8 mouse cellular contexts compared by ENCODE assay signal in the genomic region with DNA sequence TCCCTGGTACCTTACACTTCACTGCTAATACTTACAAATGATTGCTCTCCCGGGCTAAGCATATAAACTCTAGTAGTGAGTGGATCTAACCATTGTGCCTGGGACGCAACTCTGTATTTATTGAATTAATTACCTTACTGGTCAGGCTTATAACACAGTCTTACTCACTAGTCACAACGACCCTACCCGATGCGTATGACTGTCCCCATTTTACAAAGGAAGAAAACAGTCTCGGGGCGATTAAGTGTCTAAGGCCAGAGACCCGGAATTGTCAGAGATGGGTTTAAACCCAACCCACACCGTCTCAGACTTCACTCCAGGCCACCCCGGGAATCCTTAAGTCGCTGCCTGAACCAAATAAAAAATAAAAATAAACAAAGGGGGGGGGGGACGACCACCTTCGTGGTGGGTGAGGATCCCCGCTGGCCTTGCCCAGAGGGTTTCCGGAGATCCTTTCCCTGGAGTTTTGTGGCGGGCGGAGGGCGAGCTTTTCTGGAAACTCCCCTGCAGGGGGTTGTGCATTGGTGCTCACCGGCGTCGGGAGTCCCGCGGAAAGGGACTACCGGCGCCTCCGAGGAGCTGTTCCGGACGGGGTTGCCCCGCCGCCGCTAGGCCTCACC. TPM values are rescaled to one million over a fixed set of nuclear protein-coding genes. Genes with fewer than 3 reads are reported as not detected.
A peak's percentile ranks its signal among the peaks of the same experiment; 100 is the strongest.
DNase-seq lines count a peak whose midpoint lies in the region; ATAC-seq and TF ChIP-seq lines count a peak whose summit lies in the region.

No protein-coding gene starts in this region.

- H3K27me3 ChIP-seq in heart, embryonic 15.5 days, result no peaks in the 10 kb centered on the region
- no peaks in the 10 kb centered on the region for H3K27me3 ChIP-seq in ES-Bruce4 (ENCODE audit: control insufficient read depth, insufficient read depth, low read length, poor library complexity, severe bottlenecking)
- H3K27me3 ChIP-seq in liver, embryonic 12.5 days (replicated peaks), result no peaks in the 10 kb centered on the region
- no peaks in the 10 kb centered on the region for H3K27me3 ChIP-seq in stomach, embryonic 14.5 days (ENCODE audit: control insufficient read depth, insufficient read depth, low read length)

- H3K9me3 ChIP-seq in heart, embryonic 15.5 days (replicated peaks), result no peaks in the 10 kb centered on the region
- H3K9me3 ChIP-seq in ES-Bruce4 (replicated peaks; ENCODE audit: control insufficient read depth, insufficient read depth, low read length, poor library complexity, severe bottlenecking), result no peaks in the 10 kb centered on the region
- H3K9me3 ChIP-seq in liver, embryonic 12.5 days (replicated peaks), result no peaks in the 10 kb centered on the region
- H3K9me3 ChIP-seq in stomach, embryonic 14.5 days (ENCODE audit: control insufficient read depth, low read depth, low read length), result no peaks in the 10 kb centered on the region

- H3K36me3 ChIP-seq in heart, embryonic 15.5 days, result peaks cover 25% of the 10 kb centered on the region
- H3K36me3 ChIP-seq in ES-Bruce4 (ENCODE audit: control insufficient read depth, insufficient read depth, low read length, poor library complexity, severe bottlenecking), result peaks cover 26% of the 10 kb centered on the region
- peaks cover 31% of the 10 kb centered on the region for H3K36me3 ChIP-seq in liver, embryonic 12.5 days
- peaks cover 31% of the 10 kb centered on the region for H3K36me3 ChIP-seq in stomach, embryonic 14.5 days (ENCODE audit: control insufficient read depth, insufficient read depth, low read length)

- WGBS in heart, embryonic 15.5 days, result under 1% methylated on average over 31 of the region's 31 CpGs
- under 1% methylated on average over 31 of the region's 31 CpGs for WGBS in liver, embryonic 12.5 days (ENCODE audit: insufficient replicate concordance)
- 0% methylated on average over 31 of the region's 31 CpGs for WGBS in stomach, embryonic 14.5 days

- peak; percentile 68; the same call in 1 of the 2 replicates for ATAC-seq in heart, embryonic 15.5 days (replicated peaks; ENCODE audit: insufficient number of reproducible peaks, insufficient read depth, low FRiP score, low read depth)
- ATAC-seq in erythroid progenitor cell, adult 5-6 weeks (replicated peaks; ENCODE audit: low FRiP score, poor library complexity, severe bottlenecking), result peak; percentile 33
- ATAC-seq in liver, embryonic 12.5 days, result peak; percentile 72
- no peak for ATAC-seq in stomach, embryonic 14.5 days (ENCODE audit: insufficient number of reproducible peaks, insufficient read depth, low FRiP score, low read depth)

- H3K4me3 ChIP-seq in heart, embryonic 15.5 days, result peak overlapping the region; percentile 78
- peak overlapping the region; percentile 94 for H3K4me3 ChIP-seq in ES-Bruce4 (ENCODE audit: low read depth, low read length)
- H3K4me3 ChIP-seq in liver, embryonic 12.5 days, result peak overlapping the region; percentile 92
- peak overlapping the region; percentile 89 for H3K4me3 ChIP-seq in stomach, embryonic 14.5 days (ENCODE audit: low read depth, low read length)

- peak overlapping the region; percentile 78 for H3K4me2 ChIP-seq in heart, embryonic 15.5 days
- peak overlapping the region; percentile 76 for H3K4me2 ChIP-seq in liver, embryonic 12.5 days
- peak overlapping the region; percentile 65 for H3K4me2 ChIP-seq in stomach, embryonic 14.5 days (replicated peaks; ENCODE audit: low read depth, low read length)

- no peak for TF ChIP-seq EP300 in ES-Bruce4 (IDR thresholded peaks at IDR 0.05; ENCODE audit: insufficient read depth, low read depth, low read length)

- H3K4me1 ChIP-seq in heart, embryonic 15.5 days (replicated peaks), result peaks cover 20% of the 10 kb centered on the region
- H3K4me1 ChIP-seq in ES-Bruce4 (ENCODE audit: control insufficient read depth, insufficient read depth, low read length), result peaks cover 2% of the 10 kb centered on the region
- H3K4me1 ChIP-seq in liver, embryonic 12.5 days, result peaks cover 45% of the 10 kb centered on the region
- H3K4me1 ChIP-seq in stomach, embryonic 14.5 days (ENCODE audit: control insufficient read depth, insufficient read depth, low read length), result peaks cover 11% of the 10 kb centered on the region

- peak overlapping the region; percentile 94 for H3K9ac ChIP-seq in heart, embryonic 15.5 days
- H3K9ac ChIP-seq in ES-Bruce4 (ENCODE audit: low read depth, poor library complexity, severe bottlenecking), result peak overlapping the region; percentile 98
- peak overlapping the region; percentile 98 for H3K9ac ChIP-seq in liver, embryonic 12.5 days
- peak overlapping the region; percentile 99 for H3K9ac ChIP-seq in stomach, embryonic 14.5 days (replicated peaks; ENCODE audit: low read depth, low read length)

- no peak for TF ChIP-seq CTCF in ES-Bruce4 (IDR thresholded peaks at IDR 0.05; ENCODE audit: low read depth, low read length)

- TF ChIP-seq POLR2A in ES-Bruce4 (IDR thresholded peaks at IDR 0.05; ENCODE audit: insufficient read depth, low read length), result no peak

- intact Hi-C loops in heart, postnatal 14 days (cut with DNase I), result no loop called here

- peak overlapping the region; percentile 94 for H3K27ac ChIP-seq in heart, embryonic 15.5 days
- H3K27ac ChIP-seq in ES-Bruce4 (ENCODE audit: insufficient read depth, low read length), result peak overlapping the region; percentile 71; the same call in 1 of the 2 replicates
- peak overlapping the region; percentile 89 for H3K27ac ChIP-seq in liver, embryonic 12.5 days
- H3K27ac ChIP-seq in stomach, embryonic 14.5 days (ENCODE audit: low read length), result peak overlapping the region; percentile 99

- DNase-seq in heart, postnatal 14 days, result no peak
- DNase-seq in layer of hippocampus, adult 9-10 months (ENCODE audit: low spot score), result no peak
- no peak for DNase-seq in T-cell, adult 2 months (ENCODE audit: low spot score)

RNA-seq across cellular contexts. Expression of a gene that starts 1.1 kb away (rescaled TPM):
- polyA plus RNA-seq in heart, embryonic 15.5 days (2015; fragmentation: Nextera tagmentation; extraction: Ambion mirVana), result 136 and 143 TPM in 2 replicates
- 10 to 100 TPM; 49.2 to 55.7 TPM for total RNA-seq in heart, postnatal 14 days (2021)
- 159 and 181 TPM in 2 replicates for polyA plus RNA-seq in ES-Bruce4 (2011; ENCODE audit: insufficient read depth, insufficient read length, low read depth, missing spikeins)
- 70.0 and 96.9 TPM in 2 replicates for total RNA-seq in erythroid progenitor cell, adult 5-6 weeks (2015; ENCODE audit: low replicate concordance)
- total RNA-seq in erythroid progenitor cell, adult 5-6 weeks (2017; ENCODE audit: low replicate concordance), result 122 and 232 TPM in 2 replicates
- 114 and 115 TPM in 2 replicates for polyA plus RNA-seq in liver, embryonic 12.5 days (2016; fragmentation: Nextera tagmentation; extraction: Ambion mirVana)
- 156 and 164 TPM in 2 replicates for polyA plus RNA-seq in stomach, embryonic 14.5 days (2014; fragmentation: Nextera tagmentation; extraction: Ambion mirVana)

RNA-seq across cellular contexts. Expression of a gene that starts 14.1 kb away (rescaled TPM):
- polyA plus RNA-seq in heart, embryonic 15.5 days (2015; fragmentation: Nextera tagmentation; extraction: Ambion mirVana), result 2.1 and 3.1 TPM in 2 replicates
- total RNA-seq in heart, postnatal 14 days (2021), result 10 to 100 TPM; 22.2 to 26.2 TPM
- 0.19 TPM in 1 of 2 replicates, not detected in the other for polyA plus RNA-seq in ES-Bruce4 (2011; ENCODE audit: insufficient read depth, insufficient read length, low read depth, missing spikeins)
- total RNA-seq in erythroid progenitor cell, adult 5-6 weeks (2015; ENCODE audit: low replicate concordance), result not detected in 2 replicates
- not detected in 2 replicates for total RNA-seq in erythroid progenitor cell, adult 5-6 weeks (2017; ENCODE audit: low replicate concordance)
- 0.04 and 0.08 TPM in 2 replicates for polyA plus RNA-seq in liver, embryonic 12.5 days (2016; fragmentation: Nextera tagmentation; extraction: Ambion mirVana)
- polyA plus RNA-seq in stomach, embryonic 14.5 days (2014; fragmentation: Nextera tagmentation; extraction: Ambion mirVana), result 0.18 and 0.68 TPM in 2 replicates

RNA-seq across cellular contexts. Expression of a gene that starts 55.3 kb away (rescaled TPM):
- not detected in 2 replicates for polyA plus RNA-seq in heart, embryonic 15.5 days (2015; fragmentation: Nextera tagmentation; extraction: Ambion mirVana)
- total RNA-seq in heart, postnatal 14 days (2021), result not detected
- not detected in 2 replicates for polyA plus RNA-seq in ES-Bruce4 (2011; ENCODE audit: insufficient read depth, insufficient read length, low read depth, missing spikeins)
- not detected in 2 replicates for total RNA-seq in erythroid progenitor cell, adult 5-6 weeks (2015; ENCODE audit: low replicate concordance)
- not detected in 2 replicates for total RNA-seq in erythroid progenitor cell, adult 5-6 weeks (2017; ENCODE audit: low replicate concordance)
- polyA plus RNA-seq in liver, embryonic 12.5 days (2016; fragmentation: Nextera tagmentation; extraction: Ambion mirVana), result not detected in 2 replicates
- polyA plus RNA-seq in stomach, embryonic 14.5 days (2014; fragmentation: Nextera tagmentation; extraction: Ambion mirVana), result 0.13 TPM in 1 of 2 replicates, not detected in the other
